Mouse (Mus musculus) E14TG2a.4 (cell line): ENCODE results near the gene Klf12.

Experiments
- CTCF ChIP-seq: conservative IDR thresholded peaks from 2 replicates; pipeline ENCODE4 v1.5.1; 2014; ENCODE audit warnings: low read length
- NANOG ChIP-seq: IDR thresholded peaks from 2 replicates; pipeline ENCODE4 v1.6.1; 2014; ENCODE audit warnings: borderline replicate concordance, low read length, mixed read lengths
- POU5F1 ChIP-seq: IDR thresholded peaks from 2 replicates; pipeline ENCODE4 v1.6.1; 2014; ENCODE audit warnings: low read length, borderline replicate concordance

GRCm38 (mm10) chr14:99933456-99933855, 351.0 kb downstream of the Klf12 start:
- TF ChIP-seq CTCF = no peak
- TF ChIP-seq NANOG = no peak
- no peak for TF ChIP-seq POU5F1
